Mouse (Mus musculus): ENCODE measurements at regions not wholly inside any gene's neighbourhood (a gene's known extent, or its start where the extent isn't known, plus 50 kb on each side); places are given as distances from the start of the nearest gene placed in this dataset.
A peak's percentile ranks its signal among the peaks of the same experiment; 100 is the strongest.
"Not testable (repeated sequence)": the region's sequence is repeated elsewhere in the genome, so short reads cannot be mapped to it uniquely, and the experiment has no call there.

DNA sequence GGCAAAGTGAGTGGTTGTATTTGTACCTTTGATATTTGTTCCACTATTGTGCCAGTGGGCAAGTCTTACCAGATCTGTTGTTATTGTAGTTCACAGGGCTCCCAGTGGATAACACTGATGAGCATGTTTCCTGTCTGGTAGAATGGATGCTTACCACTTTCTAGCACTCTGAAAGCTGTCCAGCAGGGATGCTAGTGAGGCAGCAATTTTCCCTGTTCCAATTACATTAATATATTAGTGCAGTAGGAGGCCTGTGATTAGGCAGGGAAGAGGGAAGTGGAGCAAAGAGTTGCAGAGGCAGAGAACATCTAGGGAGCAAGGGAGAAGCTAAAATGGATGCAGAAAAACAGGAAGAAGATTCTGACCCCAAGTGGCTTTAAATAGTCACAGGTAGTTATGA, 348.0 kb downstream of the Adam29 start:
- peak; percentile 33 for TF ChIP-seq CTCF (conservative IDR thresholded peaks at IDR 0.05)
- not testable (repeated sequence) for H3K4me3 ChIP-seq; H3K27ac ChIP-seq; DNase-seq (ENCODE audit: low spot score in 2 of 2)

DNA sequence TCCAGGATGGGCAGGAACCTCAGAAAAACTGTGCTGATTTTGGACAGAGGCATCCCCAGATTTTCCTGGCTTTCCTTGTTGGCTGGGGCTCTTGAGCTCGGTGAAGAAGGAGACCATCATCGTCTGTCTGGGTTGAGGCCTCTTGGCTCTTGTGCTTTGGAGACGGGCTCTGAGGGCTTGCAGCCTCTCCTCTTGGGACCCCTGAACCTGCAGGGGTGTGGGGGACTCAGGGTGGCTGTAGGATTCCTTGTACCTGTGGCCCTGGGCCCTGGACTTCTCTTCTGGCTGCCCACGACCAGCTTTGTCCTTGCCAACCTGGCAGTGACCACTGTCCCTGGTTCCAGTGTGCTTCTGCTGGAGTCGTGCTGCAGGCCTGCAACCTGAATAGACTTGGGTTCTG, 367.9 kb downstream of the Adam29 start:
- Histone ChIP-seq H3K4me3 (no peak overlapping the region), H3K27ac (no peak overlapping the region)
- no peak for DNase-seq (ENCODE audit: low spot score in 2 of 2)
- no peak for TF ChIP-seq CTCF (conservative IDR thresholded peaks at IDR 0.05)

DNA sequence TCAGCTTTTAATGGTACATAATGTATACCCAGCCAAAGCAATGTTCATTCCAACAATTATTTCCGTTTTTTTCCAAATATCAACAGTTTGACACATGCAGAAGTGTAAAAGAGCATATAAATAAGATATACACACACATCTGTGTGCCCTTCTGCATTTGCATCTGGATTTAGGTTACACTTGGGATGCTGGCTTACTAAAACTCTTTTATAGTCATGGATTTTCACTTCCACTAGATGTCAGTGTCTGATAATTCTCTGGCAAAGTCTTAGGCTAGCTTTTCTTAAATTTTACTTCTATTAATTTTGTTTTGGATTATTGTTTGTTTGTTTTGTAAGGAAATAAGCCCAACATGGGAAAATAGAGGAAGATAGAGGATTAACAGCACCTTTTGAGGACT, 377.4 kb downstream of the Adam29 start:
- TF ChIP-seq CTCF (conservative IDR thresholded peaks at IDR 0.05) = peak; percentile 49
- not testable (repeated sequence) for H3K27ac ChIP-seq; H3K4me3 ChIP-seq; DNase-seq (ENCODE audit: low spot score in 2 of 2)

DNA sequence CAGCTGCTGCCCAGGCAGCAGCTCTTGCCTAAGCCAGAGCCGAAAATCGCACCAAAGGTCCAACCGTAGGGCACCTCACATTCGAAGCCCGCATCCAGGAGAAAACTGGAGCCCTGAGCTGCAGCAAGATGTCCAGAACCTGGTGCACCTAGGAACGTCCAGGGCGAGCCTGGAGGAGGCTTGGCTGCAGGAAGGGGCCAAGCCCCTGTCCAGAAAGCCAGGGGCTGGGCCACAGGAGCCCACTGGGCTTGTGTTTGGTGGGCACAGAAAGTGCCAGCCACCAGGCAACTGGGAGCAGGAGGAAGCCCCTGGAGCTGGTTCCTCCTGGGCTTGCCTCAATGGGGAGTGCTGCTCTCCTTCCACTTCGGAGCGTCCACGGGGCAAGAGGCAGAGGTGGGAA, 387.6 kb downstream of the Adam29 start:
- not testable (repeated sequence) for DNase-seq (ENCODE audit: low spot score in 2 of 2); H3K4me3 ChIP-seq; H3K27ac ChIP-seq

DNA sequence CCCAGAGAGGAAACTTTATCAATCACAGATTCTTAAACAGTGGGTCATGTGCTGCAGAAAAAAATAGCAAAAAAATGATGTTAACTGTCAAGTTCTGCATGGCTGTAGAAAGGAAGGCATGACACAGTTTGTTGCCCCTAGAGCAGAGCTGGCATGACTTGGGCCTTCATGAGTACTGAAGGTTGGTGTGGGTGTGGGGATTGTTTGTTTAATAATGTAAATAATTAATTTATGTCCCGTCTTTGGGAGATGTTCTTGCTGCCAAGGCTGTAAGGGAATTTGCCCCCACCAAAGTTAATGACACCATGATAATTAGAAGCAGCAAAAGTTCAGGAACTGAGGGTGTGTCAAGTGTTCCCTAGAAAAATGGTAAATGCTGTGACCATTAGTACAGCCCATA, 429.4 kb downstream of the Adam29 start:
- no peak overlapping the region for H3K4me3 ChIP-seq
- no peak for DNase-seq (ENCODE audit: low spot score in 2 of 2)
- H3K27ac ChIP-seq = no peak overlapping the region
- no peak for TF ChIP-seq CTCF (conservative IDR thresholded peaks at IDR 0.05)

DNA sequence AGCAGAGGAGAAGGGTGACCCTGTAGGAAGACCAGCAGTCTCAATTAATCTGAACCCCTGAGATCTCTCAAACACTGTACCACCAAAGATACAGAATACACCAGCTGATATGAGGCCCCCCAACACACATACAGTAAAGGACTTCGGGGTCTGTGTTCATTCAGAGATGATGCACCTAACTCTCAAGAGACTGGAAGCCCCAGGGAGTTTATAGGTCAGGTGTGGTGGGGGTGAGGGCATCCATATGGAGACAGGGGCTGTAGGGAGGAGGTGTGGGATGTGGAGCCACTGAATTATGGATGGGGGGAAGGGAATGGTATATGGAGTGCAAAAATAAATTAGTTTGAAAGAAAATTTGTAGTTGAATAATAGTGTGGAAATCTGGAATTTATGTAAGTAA, 429.8 kb downstream of the Adam29 start:
- TF ChIP-seq CTCF (conservative IDR thresholded peaks at IDR 0.05) = no peak
- no peak overlapping the region for H3K4me3 ChIP-seq
- no peak overlapping the region for H3K27ac ChIP-seq
- no peak for DNase-seq (ENCODE audit: low spot score in 2 of 2)

DNA sequence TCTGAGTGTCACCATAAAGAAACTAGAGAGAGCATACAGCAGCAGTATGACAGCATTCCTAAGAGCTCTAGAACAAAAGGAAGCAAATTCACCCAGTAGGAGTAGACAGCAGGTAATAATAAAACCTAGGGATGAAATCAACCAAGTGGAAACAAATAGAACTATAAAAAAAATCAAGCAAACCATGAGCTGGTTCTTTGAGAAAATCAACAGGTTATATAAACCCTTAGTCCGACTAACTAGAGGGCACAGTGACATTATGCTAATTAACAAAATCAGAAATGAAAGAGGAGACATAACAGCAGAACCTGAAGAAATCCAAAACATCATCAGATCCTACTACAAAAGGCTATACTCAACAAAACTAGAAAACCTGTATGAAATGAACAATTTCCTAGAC, 434.4 kb downstream of the Adam29 start:
- DNase-seq (ENCODE audit: low spot score in 2 of 2) = no peak
- TF ChIP-seq CTCF (conservative IDR thresholded peaks at IDR 0.05) = no peak
- Histone ChIP-seq H3K4me3 (no peak overlapping the region), H3K27ac (no peak overlapping the region)

DNA sequence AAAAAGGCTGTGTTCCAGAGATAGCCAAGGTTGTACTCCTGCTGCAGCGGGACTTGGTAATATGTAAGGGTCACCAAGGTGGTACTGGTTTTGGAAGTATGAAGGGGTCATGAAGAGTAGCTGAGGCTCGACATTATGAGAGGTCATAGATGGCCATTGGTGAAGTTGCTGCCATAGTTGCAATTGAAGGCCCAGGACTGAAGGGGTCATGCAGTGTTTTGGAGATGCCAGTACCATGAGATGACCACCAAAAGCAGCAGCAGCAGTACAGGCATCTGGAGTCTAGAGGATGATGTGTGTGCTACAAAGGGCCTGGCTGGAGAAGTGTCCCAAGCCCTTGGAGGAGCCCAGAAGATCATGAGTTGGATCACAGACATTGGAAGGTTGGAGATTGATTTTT, 440.0 kb downstream of the Adam29 start:
- H3K27ac ChIP-seq; H3K4me3 ChIP-seq; DNase-seq (ENCODE audit: low spot score in 2 of 2): not testable (repeated sequence)

DNA sequence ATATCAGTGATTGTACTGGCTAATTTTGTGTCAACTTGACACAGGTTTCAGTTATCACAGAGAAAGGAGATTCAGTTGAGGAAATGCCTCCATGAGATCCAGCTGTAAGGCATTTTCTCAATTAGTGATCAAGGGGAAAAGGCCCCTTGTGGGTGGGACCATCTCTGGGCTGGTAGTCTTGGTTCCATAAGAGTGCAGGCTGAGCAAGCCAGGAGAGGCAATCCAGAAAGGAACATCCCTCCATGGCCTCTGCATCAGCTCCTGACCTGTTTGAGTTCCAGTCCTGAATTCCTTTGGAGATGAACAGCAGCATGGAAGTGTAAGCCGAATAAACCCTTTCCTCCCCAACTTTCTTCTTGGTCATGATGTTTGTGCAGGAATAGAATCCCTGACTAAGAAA, 440.8 kb downstream of the Adam29 start:
- H3K4me3 ChIP-seq; H3K27ac ChIP-seq; DNase-seq (ENCODE audit: low spot score in 2 of 2): not testable (repeated sequence)

DNA sequence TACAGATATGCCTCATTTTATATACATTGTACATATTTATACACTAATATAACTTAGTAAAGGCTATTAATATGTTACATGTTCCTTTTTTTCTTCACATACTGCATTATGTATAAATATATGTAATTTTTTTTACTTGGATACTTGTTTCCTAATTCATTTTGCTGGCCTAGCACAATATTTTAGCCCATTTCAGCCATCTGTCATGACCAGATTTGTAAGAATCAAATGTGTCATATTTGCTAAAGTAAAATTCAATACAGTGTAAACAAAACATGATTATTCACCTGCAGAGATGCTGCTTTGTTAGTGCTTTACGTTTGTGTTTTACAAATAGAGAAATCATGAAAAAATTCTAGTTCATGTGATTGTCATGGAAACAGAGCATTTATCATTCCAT, 441.3 kb downstream of the Adam29 start:
- H3K4me3 ChIP-seq = no peak overlapping the region
- DNase-seq (ENCODE audit: low spot score in 2 of 2) = peak in 1 of 2 experiments; percentile 35
- no peak for TF ChIP-seq CTCF (conservative IDR thresholded peaks at IDR 0.05)
- H3K27ac ChIP-seq = no peak overlapping the region

DNA sequence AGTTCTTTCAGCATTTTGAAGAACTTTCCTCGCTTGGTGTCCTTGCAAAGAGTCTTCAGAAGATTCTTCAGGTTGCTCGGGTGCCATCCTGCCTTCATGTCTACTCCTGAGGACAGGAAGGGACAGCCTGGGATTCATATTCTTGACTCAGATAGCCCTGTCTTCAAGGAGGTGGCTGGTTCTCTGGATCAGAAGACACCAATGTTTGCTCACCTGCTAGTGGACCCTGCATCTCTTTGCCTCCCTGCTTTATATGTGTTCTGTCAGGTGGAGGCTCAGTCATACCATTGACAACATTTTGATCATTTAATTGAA, 441.9 kb downstream of the Adam29 start:
- DNase-seq (ENCODE audit: low spot score in 2 of 2) = no peak
- Histone ChIP-seq H3K4me3 (no peak overlapping the region), H3K27ac (no peak overlapping the region)
- TF ChIP-seq CTCF (conservative IDR thresholded peaks at IDR 0.05) = no peak

DNA sequence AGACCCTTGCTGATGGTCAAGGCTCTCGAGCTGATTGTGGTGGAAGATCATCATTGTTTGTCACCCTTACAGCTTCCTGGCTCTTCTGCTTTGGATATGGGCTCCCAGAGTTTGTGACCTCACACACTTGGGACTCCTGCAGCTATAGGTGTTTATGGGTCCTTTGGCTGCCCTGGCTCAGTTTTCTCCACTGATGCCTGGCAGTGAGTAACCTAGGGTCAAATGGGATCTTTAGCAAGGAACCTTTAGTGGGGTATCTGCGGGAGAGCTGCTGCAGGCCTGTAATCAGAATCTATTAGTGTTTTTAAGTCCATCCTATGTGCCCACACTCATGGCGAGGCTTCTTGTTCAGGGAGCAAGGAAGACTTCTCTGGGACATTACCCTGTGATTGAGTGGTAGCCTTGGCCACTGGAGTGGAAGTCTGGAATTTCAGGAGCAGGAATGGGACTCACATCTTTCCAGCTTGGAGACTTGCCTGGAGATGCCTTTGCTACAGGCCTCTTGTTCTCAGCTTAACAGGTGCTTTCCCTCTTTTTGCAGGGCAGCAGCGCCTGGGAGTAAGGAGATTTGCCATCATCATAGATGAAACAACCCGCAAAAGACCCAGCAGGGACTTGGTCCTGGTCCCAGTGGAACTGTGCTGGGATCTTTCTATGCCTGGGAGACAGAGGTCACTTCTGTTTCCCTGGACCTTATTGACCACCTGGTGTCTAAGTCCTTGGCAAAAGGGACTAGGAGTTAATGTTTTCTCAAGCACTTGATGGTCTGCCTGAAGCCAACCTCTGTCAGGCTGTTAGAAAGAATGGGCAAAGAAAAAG, 442.5 kb downstream of the Adam29 start:
- Histone ChIP-seq H3K4me3 (no peak overlapping the region), H3K27ac (no peak overlapping the region)
- no peak for DNase-seq (ENCODE audit: low spot score in 2 of 2)
- TF ChIP-seq CTCF (conservative IDR thresholded peaks at IDR 0.05) = no peak

DNA sequence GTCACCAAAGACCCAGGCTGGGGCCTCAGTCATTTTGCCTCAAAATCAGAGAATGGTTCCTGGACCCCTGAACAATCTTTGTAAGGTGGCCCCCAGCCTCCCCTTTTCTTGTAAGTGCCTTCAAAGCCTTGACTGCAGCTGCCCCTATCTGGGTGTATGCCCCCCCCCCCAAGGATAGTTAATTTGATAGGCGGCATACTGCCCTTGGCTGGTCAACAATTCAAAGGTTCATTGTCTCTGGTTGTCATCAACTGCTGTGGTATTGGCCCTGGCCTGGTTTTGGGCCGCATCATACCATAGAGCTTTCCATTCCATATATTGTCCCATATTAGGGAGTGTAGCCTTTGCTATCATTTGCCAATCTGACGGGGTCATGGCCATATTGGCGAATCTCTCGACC, 446.0 kb downstream of the Adam29 start:
- H3K4me3 ChIP-seq; DNase-seq (ENCODE audit: low spot score in 2 of 2): not testable (repeated sequence)

DNA sequence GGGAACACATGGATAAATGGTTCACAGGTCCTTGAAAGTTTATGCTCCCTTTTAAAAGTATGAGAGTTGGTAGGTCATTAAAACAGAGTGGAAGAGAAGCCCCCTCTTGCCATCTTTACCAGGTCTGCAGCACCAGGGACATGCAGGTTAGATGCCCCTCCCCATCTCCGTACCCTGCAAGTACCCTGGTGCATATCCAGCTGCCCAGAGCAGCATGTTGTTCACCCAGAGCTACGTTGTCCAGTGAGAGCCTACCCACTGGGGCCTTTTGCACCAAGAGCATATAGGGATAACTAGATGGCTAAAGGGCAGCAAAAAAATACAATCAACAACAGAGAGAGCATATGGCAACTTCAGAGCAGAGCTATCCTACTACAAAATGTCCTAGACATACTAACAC, 449.3 kb downstream of the Adam29 start:
- no peak for DNase-seq (ENCODE audit: low spot score in 2 of 2)
- Histone ChIP-seq H3K4me3 (no peak overlapping the region), H3K27ac (no peak overlapping the region)
- TF ChIP-seq CTCF (conservative IDR thresholded peaks at IDR 0.05) = no peak

More for the DNA sequence above, 446.0 kb downstream of the Adam29 start:
- not testable (repeated sequence) for H3K27ac ChIP-seq
